Mouse (Mus musculus) cerebellum, adult 18-20 months (tissue): ENCODE data around the gene Gnas.

Experiments
- DNase-seq, 2 experiments: peaks; one replicate each; pipeline ENCODE4 v3.0.0; 2021

Gnas gene

GRCm38 (mm10) chr2:174284011-174284410 lies at the start of gene Gnas:
Gnas (plus strand) TSS chr2:174284320.
- DNase-seq = no peak

- no peak for DNase-seq
Measured at GRCm38 (mm10) chr2:174242431-174242830, 41.7 kb upstream of the Gnas start.

GRCm38 (mm10) chr2:174251963-174252362 lies 32.2 kb upstream of the Gnas start:
- DNase-seq = no peak

DNA sequence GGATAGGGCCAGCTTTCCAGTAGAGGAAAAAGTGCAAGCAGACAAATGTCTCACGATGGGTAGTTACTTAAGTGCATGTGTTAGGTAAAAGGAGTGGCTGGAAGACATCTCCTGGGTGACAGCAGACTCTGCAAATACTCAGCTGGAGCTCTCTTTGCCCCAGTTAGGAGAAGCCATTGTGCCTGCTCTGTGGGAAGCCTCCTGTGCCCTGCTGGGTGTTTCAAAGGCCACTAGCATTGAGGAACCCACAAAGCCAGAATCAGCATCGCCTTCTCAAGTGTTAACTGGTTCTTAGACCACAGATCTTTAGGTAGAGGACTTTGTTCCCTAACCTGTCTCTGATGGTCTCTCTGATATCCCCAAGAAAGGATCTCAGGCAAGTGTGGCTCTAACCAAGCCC lies 26.8 kb upstream of the Gnas start:
- DNase-seq = no peak

- no peak for DNase-seq
Measured at GRCm38 (mm10) chr2:174260004-174260403, 24.1 kb upstream of the Gnas start.

- no peak for DNase-seq
Measured at GRCm38 (mm10) chr2:174260908-174261800, 23.0 kb upstream of the Gnas start.

DNA sequence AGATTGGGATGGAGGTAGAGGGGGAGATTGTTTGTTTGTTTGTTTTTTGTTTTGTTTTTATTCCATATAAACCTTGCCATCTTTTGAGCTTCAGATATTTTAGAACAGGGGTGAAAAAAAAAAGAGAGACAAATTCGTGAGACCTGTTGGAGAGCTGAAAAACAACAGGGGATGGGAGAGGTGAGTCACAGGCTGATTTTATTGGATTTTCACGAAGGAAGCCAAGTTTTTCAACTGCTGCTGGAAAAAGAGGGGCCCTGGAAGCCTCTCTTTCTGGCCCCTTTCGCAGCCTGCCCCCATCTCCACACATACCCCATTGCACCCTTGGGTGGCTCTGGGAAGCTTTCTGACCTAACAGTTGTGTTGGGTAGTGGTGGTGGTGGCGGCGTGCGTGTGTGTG lies 22.3 kb upstream of the Gnas start:
- no peak for DNase-seq

- no peak for DNase-seq
Measured at GRCm38 (mm10) chr2:174263110-174263815, 20.9 kb upstream of the Gnas start.

DNA sequence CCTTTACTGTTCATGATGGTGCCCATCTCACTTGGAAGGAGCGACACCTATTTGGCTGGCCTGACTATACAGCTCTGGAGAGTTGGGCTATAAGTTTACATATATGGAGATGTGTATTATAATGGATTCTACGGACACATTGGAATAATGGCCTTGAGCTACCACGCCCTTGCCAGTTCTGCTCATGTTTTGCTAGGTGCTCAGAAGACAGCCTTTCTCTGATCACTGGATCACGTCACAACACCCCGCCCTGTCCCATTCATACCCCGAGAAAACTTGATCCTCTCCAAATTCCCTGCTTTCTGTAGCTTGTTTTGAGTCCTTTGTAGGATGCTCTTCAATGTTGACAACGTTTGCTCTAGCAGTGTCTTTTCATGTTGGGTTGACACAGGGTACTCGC lies 19.9 kb upstream of the Gnas start:
- no peak for DNase-seq

GRCm38 (mm10) chr2:174270416-174270815 lies 13.7 kb upstream of the Gnas start:
- DNase-seq = no peak

DNA sequence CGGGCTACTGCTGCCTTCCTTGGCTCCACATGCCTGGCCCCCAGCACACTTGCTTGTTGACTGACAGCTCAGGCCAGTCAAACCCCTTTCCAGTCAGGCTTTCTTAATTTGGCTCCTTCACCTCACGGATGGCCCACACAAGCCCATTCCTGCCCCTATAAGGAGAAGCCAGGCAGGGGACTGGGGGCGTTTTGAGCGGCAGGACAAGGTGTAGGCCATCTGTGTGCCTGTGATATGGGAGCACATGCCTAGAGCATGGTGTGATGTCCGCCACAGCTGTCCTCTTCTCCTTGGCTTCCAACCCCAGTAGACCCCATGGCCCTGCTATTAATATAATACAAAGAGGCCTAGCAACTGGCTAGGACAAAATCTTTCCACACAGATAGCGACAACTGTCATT lies 12.7 kb upstream of the Gnas start:
- no peak for DNase-seq

GRCm38 (mm10) chr2:174273131-174273530 lies 11.0 kb upstream of the Gnas start:
- DNase-seq = no peak

DNA sequence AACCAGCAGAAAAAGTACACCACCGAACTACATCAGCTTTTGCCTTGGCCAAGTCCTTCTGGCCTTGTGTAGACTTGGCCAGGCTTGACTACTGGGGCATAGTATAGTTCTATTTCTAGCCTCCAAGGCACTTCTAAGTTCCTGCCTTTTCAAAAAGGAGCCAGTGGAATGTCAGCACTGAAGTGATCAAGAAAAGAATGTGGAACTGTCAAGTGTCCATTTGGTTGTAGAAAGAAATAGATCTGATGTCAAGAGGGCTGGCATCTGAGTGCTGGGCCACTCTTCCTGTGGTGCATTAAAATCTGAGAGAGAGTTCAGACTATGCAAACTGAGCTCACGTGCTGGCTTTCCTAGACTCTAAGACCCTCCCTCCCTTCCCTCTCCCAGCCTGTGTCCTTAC lies 10.2 kb upstream of the Gnas start:
- no peak for DNase-seq

DNA sequence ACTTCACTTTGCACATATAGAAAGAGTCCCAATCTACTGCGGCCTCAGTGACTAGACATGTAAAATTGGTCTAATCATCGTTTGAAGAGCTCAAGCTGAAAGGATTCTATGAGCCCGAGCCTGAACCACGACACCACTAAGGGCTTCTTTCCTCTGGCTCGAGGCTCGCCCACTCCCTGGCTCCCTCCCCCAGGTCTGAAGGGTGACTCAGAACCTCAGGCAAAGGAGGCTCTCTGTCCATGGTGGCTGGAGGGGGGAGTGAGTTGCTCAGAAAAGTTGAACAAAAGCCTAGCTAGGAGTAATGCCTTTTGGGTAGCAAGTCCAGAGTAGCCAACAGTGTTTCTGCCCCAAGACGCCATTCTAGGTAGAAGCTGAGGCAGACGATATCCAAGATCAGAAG lies 4.3 kb upstream of the Gnas start:
- DNase-seq = no peak

DNA sequence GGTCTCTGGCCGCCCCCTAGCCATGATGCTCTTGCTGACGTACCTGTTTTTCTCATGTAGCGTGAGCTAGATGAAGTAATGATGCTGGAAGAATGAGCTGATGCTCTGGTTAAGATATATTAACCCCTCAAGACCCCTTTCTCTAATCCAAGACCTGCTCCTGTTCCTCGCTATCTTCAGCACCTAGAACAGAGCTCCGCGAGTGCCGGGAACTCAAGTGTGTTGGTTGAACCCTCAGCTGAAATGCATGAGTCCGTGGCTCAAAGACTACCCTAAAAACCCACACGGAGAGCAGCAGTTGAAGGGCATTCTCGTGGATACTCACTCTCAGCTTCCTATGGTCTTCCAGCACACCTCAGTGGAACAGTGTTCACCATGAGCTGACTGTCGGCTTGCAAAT lies 779 bp upstream of the Gnas start:
- DNase-seq = no peak

DNA sequence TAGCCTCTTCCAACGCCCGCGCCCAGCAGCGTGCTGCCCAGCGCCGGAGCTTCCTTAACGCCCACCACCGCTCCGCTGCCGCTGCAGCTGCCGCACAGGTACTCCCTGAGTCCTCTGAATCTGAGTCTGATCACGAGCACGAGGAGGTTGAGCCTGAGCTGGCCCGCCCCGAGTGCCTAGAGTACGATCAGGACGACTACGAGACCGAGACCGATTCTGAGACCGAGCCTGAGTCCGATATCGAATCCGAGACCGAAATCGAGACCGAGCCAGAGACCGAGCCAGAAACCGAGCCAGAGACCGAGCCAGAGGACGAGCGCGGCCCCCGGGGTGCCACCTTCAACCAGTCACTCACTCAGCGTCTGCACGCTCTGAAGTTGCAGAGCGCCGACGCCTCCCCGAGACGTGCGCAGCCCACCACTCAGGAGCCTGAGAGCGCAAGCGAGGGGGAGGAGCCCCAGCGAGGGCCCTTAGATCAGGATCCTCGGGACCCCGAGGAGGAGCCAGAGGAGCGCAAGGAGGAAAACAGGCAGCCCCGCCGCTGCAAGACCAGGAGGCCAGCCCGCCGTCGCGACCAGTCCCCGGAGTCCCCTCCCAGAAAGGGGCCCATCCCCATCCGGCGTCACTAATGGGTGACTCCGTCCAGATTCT lies 812 bp downstream of the Gnas start:
- DNase-seq = no peak

DNA sequence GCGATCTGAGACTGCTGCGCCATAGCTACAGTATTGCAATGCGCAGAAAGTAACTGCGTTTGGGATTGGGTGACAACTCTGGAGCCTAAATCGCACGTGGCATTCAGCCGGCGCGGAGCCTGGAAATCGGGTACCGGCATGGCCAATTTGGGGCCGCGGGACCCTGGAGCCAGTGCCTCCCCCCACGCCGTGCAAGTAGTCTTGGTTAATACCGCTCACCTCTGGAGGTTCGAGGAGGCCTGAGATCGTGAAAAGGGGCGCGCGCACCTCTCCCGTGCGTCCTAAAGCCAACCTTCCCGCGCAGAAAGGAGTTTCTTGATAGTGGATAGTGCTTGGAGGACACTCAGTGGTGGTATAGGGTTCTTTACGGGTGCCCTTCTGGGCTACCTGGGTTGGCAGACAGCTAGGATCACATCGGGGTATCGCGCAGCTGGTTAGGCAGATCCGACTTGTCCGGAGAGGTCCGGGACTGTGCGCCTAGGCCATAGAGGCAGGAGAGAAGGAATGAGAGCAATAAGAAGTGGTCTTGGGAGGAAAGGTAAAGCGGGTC lies 1.9 kb downstream of the Gnas start:
- no peak for DNase-seq

- DNase-seq = no peak
Measured at GRCm38 (mm10) chr2:174287921-174288320, 3.8 kb downstream of the Gnas start.

DNA sequence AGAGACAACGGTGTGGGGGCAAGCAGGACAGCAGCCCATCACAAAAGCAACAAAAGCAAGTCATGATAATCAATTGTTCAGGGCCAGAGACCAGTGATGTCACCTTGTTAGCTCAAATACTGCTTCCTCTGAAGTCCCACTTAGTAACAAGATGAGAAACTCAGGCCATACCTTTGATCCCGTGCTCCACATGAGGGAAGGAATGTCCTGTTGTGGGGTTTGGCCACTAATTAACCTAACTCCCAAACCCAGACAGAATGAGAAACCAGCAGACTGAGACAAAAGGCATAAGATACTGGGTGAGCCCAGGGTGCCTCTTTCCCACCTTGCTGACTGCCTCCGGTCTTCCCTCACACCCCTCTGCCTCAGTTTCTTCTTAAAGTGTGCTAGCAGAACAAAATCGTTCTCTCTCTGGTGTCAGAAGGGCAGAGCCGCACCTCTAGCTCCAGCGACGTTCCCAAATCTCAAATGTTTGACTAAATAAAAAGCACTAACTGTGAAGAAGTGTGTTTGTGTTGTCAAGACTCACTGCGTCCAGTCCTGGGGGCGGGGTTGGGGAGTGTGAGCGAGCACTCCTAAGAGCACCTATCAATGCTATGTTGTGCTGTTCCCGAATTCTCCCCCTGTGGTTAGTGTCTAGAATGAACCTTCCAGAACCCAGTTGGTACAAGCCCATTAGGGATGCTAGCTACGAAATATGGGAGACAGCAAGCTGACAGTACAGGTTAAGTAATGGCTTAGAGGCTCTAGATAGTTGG lies 4.7 kb downstream of the Gnas start:
- DNase-seq = no peak

DNA sequence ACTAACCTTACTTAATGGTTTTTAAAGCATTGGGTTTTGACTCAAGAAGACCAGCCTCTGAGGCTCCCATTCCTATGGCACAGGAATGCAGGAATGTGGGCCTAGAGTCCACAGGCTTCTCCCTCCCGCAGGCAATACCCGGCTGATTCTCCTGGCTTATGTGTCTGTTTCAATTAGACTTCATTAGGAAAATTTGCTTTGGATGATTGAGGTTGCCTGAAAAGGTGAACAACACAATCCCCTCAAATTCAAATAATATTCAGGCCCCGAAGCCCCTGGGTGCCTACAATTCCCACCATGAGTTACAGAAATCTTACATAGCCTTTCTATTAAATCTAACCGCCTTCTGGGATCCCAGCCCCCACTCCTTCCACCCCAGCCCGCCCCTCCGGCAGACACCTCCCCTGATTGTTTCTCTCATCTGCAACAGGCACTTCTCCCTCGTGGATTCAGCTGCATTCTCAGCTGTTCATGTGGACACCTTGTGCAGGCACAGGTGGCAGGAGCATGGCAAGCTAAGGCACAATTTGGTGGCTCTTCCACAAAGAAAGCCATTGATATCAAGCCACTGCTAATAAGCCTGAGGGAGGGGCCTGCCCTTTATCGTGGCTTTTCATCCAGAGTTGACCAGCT lies 7.0 kb downstream of the Gnas start:
- no peak for DNase-seq

- DNase-seq = no peak
Measured at GRCm38 (mm10) chr2:174291662-174292030, 7.5 kb downstream of the Gnas start.

- DNase-seq = no peak
Measured at GRCm38 (mm10) chr2:174294457-174294856, 10.3 kb downstream of the Gnas start.
